Mouse (Mus musculus): ENCODE measurements at regions not wholly inside any gene's neighbourhood (a gene's known extent, or its start where the extent isn't known, plus 50 kb on each side); places are given as distances from the start of the nearest gene placed in this dataset.
"Not testable (repeated sequence)": the region's sequence is repeated elsewhere in the genome, so short reads cannot be mapped to it uniquely, and the experiment has no call there.

DNA sequence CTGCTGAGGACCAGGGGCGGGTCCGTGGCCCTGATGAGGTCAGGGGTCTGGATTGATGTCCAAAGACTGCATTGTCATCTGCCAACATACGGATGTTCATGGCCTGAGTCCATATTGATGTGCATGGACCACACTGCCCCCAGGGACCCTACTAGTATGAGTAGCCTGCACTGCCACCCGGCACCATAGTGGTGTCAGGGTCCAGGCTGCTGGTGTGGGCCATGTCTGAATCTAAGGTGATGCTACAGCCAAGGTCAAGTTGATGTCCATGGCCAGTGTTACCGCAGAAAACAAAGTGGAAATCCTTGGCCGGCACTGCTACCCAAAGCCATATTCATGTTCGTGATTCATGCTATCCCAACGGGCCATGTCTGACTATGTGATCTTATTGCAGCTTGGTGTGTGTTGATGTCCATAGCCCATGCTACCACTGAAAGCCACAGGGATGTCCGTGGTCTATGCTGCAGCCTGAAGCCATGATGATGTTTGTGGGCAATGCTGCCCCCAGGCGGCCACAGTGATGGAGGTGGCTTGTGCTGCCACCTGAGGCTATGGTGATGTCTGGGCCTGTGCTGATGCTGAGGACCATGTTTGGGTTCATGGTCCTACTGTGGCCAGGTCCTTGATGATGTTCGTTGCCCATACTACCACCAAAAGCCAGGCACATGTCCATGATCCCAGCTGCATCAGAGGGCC, 130.5 kb downstream of the Iqub start:
- DNase-seq: no peak

DNA sequence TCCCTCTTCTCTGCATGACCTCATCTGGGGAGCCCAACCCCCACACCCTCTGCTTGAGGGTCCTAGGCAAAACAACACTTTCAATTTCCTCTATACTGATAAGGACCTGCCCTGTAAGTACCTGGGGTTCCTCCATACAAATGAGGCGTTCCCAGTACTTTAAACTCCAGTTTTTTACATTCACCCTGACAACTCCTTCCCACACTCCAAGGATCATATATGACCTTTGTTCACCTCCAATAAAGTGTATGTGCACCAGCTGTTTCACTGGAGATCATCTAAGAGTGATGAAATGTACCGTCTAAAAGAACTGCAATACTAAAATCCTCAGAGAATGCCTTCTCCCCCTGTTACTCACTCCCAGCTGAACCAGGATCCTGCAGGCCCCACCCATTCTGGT, 135.0 kb downstream of the Iqub start:
- no peak for DNase-seq

DNA sequence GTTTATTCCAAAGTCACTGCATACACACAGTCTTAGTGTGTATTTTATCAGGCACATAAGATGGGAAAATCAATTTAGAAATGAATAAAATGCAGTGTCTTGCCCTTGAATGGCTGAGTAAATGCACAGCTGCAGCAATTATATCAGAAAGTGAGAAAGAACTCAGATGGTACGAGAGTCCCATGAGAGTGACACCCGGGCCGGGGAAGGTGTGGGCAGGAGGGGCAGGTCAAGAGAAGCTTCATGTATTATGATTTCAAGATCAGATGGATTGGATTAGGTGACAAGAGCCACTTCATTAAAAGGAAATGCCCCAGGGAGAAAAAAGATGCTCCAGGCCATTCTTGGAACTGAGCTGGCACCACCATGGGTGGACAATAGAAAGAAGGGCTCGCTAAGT, 138.1 kb downstream of the Iqub start:
- no peak for DNase-seq

DNA sequence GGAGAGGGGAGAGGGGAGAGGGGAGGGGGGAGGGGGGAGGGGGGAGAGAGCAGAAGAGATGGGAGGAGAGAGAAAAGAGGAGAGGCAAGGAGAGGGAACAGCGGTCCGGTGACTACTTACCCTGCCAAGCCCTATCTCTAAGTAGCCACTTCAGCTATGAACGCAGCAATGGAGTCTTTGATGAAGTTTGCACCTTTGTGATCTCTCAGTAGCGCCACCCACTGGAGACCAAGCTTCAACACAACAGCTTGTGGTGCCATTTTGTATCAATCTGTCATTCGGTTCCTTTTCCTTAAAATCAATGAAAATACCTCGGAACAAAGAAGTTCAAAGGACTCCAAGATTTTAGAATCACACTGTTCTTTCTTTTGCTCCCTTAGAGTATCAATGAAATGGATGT, 141.7 kb downstream of the Iqub start:
- DNase-seq: no peak

- no peak for DNase-seq
Observed at GRCm38 (mm10) chr6:24371680-24372079, 143.2 kb downstream of the Iqub start.

DNA sequence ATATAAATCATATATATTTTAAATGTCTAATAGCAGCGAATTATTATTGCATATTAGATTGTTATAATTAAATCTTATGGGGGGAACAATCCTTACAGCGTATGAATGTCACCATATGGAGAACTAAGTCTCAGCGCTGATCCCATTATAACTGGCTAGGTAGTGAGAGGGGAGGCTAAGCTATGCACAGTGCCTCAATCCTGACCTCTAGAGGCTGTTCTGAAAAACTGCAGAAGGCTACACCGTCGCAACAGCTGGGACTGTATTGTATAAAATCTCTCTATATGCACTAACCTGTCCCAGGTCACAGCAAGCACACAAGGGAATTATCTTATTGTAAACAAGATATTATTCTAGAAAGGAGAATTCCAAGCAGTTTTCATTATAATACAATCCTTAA, 164.0 kb downstream of the Iqub start:
- peak; percentile 6 for DNase-seq

DNA sequence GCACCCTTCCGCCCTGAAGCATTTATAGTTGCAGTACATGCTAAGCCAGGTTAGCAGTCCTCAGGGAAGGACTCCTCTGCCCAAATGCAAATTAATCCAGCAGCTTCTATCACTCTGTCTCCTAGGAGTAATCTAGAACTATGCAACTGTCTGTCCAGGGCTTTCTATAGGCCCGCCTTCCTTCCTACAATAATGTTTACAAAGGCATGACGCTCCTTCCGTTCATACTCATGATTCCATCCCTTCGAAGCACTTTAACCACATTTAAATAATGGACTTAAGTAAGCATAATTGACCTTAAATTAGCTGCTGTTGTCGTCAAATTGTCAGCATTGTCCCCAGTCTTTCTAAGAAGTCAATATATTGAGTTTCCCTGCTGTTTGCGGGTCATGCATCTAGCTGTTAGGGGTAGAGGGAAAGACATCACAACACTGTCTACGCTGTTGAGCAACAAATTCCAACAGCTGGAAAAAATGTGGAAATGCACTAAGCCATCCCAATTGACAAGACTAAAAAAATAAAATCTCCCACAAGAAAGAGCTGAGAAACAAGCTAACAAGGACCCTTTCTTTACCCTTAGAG, 166.3 kb downstream of the Iqub start:
- no peak for DNase-seq

DNA sequence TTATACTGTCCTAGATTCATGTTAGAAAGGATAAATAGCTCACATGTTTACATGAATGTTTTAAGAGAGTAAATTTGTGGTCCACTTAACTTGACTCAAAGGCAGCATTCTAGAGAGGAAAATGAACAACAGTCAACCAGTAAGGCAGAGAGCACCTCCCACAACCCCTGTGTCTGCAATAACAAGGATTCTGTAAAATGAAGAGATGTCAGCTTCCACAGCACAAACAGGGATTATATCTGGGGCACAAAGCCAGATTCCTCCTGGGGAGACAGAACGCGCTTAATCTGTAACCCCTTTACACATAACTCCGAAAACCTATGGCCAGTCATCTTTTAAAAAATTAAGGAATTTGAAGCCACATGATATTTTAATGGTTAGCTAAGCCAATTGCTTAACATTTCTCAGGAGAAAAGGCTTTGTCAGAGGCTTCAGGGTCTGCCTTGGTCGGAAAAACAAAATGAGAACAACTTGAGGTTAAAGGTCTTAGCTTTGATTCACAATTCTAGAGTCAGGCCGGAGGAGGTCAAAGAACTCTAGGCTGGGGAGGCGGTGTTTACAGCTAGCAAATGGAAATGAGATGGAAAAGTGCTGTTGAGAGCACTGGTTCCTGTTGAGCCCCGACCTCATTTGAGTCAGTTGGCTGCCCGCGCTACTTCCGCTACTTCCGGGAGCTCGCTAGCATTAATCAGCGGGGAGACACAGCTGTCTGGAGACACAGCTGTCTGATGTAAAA, 167.0 kb downstream of the Iqub start:
- no peak for DNase-seq

DNA sequence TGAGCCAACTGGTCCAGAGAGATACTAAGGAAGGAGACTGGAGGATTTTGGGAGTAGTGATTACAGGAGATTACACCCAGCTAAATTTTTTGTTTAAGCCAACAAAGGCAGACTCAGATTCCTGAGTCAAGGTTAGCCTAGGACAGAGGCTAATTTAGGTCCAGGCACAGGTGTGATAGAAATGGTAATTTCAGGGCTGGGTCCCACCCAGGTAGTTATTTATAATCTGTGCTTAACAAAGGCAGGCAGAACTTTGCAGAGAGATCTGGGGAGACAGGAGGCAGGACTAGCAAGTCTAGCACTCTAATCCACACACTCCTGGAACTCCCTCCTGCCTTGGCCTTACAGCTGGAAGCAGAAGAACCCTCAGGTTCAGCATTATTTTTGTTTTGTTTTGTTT, 172.4 kb downstream of the Iqub start:
- no peak for DNase-seq

GRCm38 (mm10) chr6:24342056-24342455, 172.8 kb downstream of the Iqub start:
- no peak for DNase-seq

DNA sequence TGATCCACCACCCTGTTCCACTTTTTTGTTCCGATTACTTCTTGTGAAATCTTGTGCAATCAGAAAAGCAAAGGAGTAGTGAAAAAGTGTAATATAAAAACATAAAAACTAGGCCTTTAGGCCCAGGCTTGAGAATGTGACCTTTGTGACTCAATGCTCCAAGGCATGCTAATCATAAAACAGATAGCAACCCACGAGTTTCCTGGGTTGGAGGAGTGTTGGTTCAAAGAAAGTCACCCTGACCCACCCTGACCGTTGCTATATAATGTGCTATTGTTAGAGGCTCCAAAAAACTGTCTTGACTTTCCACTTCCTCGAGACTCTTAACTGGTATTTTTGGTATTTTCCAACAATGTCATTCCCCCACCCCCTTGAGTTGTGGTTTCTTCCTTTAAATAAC, 172.2 kb upstream of the Slc13a1 start:
- DNase-seq: not testable (repeated sequence)

DNA sequence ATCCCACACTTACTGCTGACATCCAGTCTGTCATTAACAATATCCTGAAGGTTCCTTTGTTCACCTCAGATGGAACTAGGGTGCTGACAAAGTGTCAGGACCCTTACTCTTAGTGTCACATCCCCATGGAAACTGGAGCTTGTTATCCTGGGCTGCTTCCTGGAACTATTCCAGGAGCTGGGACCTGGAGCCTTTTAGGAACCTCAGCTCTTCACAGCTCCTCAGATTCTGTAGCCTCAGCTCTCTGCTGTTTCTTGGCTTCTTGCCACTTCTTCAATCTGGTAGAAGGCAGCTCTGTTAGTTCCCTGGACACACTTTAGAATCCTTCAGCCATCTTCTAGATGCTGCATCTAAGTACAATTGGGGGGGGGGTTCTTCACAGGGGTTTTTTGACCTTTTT, 157.3 kb upstream of the Slc13a1 start:
- peak; percentile 4 for DNase-seq

- no peak for DNase-seq
Observed at GRCm38 (mm10) chr6:24324718-24325117, 156.8 kb upstream of the Slc13a1 start.

DNA sequence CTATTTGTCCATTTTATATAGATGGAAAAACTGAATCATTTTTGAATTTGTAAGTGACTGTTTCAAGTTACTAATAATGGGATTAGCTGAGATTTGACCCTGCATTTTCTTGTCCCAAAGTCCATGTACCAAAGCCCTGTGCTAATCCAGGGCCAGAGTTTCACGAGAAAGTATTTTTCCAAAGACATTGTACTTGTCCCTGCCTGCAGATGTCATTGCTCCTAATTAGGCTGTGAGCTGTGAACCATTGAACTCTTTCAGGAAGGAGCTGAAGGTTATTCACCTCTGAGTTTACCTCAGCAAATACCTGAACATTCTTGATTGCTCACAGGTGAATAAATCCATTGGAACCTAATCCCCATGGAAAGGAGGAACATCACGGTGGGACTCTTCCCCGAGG, 154.5 kb upstream of the Slc13a1 start:
- DNase-seq: no peak

DNA sequence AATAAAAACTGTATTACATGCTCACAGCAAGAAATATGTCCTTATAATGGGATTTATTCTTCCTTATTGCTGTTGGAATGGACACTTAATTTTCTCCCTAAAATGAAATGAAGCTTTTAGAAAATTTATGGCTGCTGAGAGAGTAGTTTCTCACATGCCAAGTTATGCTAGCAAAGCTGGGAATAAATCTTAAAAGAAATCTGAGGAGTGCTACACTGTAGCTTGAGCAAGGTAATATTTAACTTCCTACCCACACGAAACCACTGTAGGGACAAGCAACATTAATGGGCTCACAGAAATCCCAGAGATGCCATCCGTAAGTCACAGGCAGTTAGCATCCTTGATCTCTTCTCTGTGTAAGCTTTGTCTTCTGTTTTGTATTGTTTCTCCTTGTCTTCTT, 151.0 kb upstream of the Slc13a1 start:
- DNase-seq: no peak

- no peak for DNase-seq
Observed at GRCm38 (mm10) chr6:24310675-24311074, 142.8 kb upstream of the Slc13a1 start.

GRCm38 (mm10) chr6:24309810-24310209, 141.9 kb upstream of the Slc13a1 start:
- no peak for DNase-seq

- no peak for DNase-seq
Observed at GRCm38 (mm10) chr6:24301681-24302080, 133.8 kb upstream of the Slc13a1 start.

GRCm38 (mm10) chr6:24301146-24301545, 133.3 kb upstream of the Slc13a1 start:
- no peak for DNase-seq

- DNase-seq: no peak
Observed at GRCm38 (mm10) chr6:24298562-24299212, 130.8 kb upstream of the Slc13a1 start.

- DNase-seq: not testable (repeated sequence)
Observed at GRCm38 (mm10) chr6:24288757-24289156, 120.9 kb upstream of the Slc13a1 start.

GRCm38 (mm10) chr6:24272821-24273220, 104.9 kb upstream of the Slc13a1 start:
- DNase-seq: no peak

GRCm38 (mm10) chr6:24269633-24270032, 101.7 kb upstream of the Slc13a1 start:
- DNase-seq: no peak

GRCm38 (mm10) chr6:24263796-24264195, 95.9 kb upstream of the Slc13a1 start:
- DNase-seq: no peak
